Mouse (Mus musculus) cerebellum, adult 18-20 months (tissue): ENCODE measurements around the gene Ttll5.

Experiments used
- DNase-seq, 2 experiments: peaks; one replicate each; pipeline ENCODE4 v3.0.0; 2021

The Ttll5 gene

DNA sequence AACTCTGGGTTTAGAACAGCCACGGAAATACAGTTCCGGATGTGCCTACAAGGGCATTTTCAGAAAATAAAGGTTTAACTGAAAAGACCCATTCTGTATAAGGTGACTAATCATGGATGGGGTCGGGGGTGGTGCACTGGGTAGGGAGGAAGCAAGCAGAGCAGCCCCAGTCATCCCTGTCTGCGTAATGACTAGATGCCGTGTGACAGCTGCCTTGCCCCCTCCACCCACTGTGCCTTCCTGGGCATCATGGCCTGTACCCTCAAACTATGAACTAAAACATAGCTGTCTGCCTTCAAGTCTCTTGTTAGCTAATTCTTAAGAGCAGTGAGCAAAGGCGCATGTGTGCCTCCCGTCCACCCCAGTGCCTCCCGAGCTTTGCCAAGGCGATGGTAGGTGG is 281.6 kb downstream of the Ttll5 start:
- no peak for DNase-seq

DNA sequence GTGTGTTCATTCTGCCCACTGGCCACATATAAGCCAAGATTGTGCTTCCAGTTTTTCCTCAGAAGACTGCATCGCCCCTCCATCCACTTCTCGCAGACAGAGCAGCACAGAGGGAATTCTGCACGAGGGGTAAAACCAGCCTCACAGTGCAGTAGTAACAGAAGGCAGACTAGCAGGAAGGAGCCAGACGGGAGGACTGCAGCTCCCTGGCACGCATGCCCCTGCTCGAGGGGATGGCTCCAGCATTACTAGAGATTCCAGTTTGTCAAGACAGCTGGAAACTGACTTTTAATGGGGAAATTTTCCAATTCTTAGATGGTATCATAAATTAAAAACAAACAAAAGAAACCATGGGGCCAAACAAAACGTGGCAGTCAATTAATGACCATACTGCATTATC is 283.2 kb downstream of the Ttll5 start:
- no peak for DNase-seq

DNA sequence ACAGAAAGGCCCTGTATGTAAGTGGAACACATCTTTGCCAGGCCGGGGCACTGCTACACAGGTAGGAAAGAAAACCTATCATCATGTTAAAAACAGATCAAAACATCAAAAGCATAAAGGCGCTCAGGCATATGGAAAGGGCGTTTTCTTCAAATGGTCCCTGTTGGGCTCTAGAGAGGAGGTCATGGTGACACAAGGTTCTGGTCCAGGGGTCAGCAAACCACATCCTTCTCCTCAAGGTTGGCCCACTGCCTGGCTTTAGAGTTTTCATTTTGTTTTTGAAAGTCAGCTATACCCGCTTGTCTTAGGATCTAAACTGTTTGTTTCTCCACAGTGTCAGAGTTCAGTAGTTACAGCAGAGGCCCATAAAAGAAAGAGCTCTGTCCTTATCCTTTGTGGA is 285.1 kb downstream of the Ttll5 start:
- DNase-seq = no peak

DNA sequence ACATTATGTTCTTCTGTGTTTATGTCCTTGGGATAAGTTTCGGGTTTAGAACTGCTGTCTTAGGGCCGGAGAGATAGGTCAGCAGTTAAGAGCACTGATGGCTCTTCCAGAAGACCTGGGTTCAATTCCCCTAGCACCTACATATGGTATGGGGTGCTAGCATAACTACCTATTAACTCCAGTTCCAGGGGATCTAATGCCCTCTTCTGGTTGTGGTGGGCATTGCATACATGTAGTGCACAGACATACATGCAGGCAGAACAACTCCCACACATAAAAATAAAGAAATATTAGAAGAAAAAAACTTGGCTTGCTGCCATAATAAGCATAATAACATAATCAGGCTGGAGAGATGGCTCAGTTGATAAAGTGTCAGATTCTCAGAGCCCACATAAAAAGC is 286.2 kb downstream of the Ttll5 start:
- DNase-seq = no peak
